Mouse (Mus musculus): Measurements from ENCODE around the gene Rnd2. TPM values are rescaled to one million over a fixed set of nuclear protein-coding genes. Genes with fewer than 3 reads are reported as not detected.
"Not testable (repeated sequence)": the region's sequence is repeated elsewhere in the genome, so short reads cannot be mapped to it uniquely, and the experiment has no call there.

Gene Rnd2
- polyA plus RNA-seq, 2 experiments from 2014 or later: 0.24 to 0.36 TPM

GRCm38 (mm10) chr11:101470206-101470605, 5.4 kb downstream of the Rnd2 start:
- ATAC-seq: no peak

- no peak for ATAC-seq
Observed at GRCm38 (mm10) chr11:101471926-101472325, 7.1 kb downstream of the Rnd2 start.

DNA sequence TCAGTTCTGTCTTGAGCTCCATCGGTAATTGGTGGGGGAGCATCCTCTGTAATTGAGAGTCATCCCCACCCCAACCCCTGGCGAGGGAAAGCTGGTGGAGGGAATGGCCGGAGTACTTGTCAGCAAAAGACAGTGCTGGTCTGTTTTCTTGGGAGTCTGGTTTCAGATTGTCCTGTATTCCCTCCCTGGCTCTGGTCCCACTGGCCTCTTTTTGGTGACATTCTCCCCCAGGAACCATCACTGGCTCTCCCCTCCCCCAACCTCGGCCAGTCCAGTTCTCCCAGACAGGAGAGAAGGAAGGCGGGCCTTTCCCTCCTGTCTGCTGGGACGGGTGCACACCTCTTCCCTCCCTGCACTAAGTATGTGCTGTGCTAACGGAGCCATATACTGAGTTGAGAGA, 7.5 kb downstream of the Rnd2 start:
- no peak for ATAC-seq

- ATAC-seq: not testable (repeated sequence)
Observed at GRCm38 (mm10) chr11:101473686-101474085, 8.9 kb downstream of the Rnd2 start.

- no peak for ATAC-seq
Observed at GRCm38 (mm10) chr11:101474298-101474697, 9.5 kb downstream of the Rnd2 start.

- not testable (repeated sequence) for ATAC-seq
Observed at GRCm38 (mm10) chr11:101476361-101476760, 11.6 kb downstream of the Rnd2 start.

DNA sequence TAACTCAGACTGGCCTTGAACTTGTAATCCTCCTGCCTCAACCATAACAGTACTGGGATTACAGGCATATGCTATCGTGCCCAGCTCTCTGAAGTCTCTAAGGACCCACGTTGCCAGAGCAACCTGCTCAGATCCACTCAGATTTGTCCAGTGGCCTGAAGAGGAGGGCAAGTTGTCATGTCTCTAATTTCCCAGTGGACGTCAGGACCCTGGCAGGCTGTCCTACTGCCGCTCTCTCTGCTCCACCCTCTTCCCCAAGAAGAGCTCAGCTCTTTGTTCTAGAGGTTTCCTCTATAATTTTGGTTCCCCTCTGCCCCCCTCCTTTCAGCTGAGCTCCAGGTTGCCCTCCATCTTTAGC, 12.4 kb downstream of the Rnd2 start:
- no peak for ATAC-seq

GRCm38 (mm10) chr11:101477552-101478211, 12.9 kb downstream of the Rnd2 start:
- no peak for ATAC-seq

DNA sequence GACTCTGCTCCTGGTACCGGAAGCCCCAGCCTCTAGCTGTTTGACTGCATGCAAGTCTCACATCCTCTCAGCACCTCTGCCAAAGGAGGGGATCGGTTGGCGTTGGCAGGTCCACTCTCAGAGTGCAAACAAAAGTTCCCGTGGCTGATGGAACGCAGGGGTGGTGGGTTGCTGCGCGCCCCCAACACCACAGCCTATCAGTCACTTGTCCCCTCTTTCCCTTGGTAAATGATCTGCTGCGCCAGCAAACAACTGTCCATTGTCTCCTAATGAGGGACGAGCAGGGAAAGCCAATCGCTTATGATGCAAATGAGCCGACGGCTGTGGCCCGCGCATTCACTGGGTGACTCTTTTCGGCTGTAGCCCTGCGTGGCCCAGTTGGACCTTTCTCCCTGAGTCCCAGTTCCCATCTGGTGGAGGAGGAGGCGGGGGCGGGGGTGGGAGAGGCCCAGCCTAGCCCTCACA, 14.4 kb downstream of the Rnd2 start:
- no peak for ATAC-seq

DNA sequence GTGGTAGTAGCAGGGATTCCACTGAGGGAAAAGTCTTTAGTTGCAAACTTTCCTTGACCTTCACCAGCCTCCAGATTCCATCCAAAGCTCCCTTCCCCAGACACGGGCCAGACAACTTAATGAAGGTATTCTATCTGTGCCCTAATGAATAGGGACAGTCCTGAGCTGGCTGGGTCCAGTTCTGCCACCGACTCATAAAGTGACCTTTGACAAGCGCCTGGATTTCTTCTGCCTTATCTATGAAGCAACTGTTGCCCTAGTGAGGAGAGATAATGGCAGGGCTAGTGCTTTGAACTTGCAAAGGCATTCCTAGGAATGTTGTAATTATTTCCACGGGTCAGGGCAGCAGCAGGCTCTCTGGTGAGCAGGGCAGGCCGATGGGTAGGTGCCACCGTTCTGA, 16.1 kb downstream of the Rnd2 start:
- ATAC-seq: no peak

GRCm38 (mm10) chr11:101483804-101484203, 19.0 kb downstream of the Rnd2 start:
- no peak for ATAC-seq

GRCm38 (mm10) chr11:101484245-101484644, 19.4 kb downstream of the Rnd2 start:
- ATAC-seq: no peak

DNA sequence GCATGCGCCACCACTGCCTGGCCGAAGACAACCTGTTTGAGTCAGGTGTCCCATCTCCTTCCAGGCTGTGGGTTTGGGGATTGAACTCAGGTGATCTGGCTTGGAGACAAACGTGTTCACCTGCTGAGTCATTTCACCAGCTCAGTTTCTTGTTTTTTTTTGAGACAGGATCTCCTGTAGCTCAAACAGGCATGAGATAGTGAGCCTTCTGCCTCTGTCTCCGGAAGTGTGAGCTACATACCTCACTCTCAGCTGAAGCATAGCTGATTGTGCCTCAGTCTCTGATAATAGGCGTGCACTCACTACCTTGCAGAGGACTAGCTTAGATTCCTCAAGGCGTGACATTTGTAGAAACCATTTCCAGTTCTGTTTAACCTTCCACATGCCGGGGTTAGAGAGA, 20.0 kb downstream of the Rnd2 start:
- ATAC-seq: no peak

GRCm38 (mm10) chr11:101485509-101486028, 20.8 kb downstream of the Rnd2 start:
- ATAC-seq: no peak

GRCm38 (mm10) chr11:101486126-101486525, 21.3 kb downstream of the Rnd2 start:
- no peak for ATAC-seq

DNA sequence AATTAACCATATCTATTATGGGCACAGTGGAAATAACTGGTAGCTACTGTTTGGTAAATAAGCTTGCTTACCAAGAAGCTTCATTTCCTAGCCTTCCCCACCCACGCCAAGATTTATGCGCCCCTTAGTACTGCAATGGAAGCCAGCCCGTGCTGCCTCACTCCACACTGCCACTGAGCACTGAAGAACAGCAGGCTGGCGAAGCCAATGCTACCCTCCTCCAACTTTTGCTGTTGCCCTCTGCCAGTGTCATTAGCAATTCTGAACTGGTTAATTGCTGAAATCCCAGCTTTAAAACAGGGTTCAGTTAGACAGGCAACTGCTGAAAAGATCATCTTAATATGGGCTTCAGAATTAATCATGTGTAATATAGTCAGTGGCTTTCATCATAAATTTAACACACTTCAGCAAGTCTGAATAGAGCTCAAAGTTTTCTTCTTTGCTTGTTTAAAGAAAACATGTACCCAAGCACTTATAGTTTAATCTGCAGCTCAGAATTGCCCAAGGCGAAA, 41.5 kb downstream of the Rnd2 start:
- ATAC-seq: no peak

GRCm38 (mm10) chr11:101507090-101507489, 42.3 kb downstream of the Rnd2 start:
- no peak for ATAC-seq

- ATAC-seq: no peak
Observed at GRCm38 (mm10) chr11:101518937-101519336, 54.1 kb downstream of the Rnd2 start.

- ATAC-seq: no peak
Observed at GRCm38 (mm10) chr11:101519364-101519763, 54.6 kb downstream of the Rnd2 start.

Other genes with a start within 250 kb of the Rnd2 start
- 10 to 100 TPM; 48.1 to 52.2 TPM for gene Ezh1, start 238.5 kb upstream of the Rnd2 start, polyA plus RNA-seq (2017; shearing (Covaris generic))
- not detected for gene Ramp2, start 219.0 kb upstream of the Rnd2 start, polyA plus RNA-seq (2017; shearing (Covaris generic))
- 100 to 1,000 TPM; 122 to 153 TPM for gene Vps25, start 211.3 kb upstream of the Rnd2 start, polyA plus RNA-seq (2017; shearing (Covaris generic))
- gene Wnk4, start 204.4 kb upstream of the Rnd2 start, polyA plus RNA-seq (2017; shearing (Covaris generic)): 1 to 10 TPM in 1 of 2 experiments, under 1 TPM in 1; 0.58 to 1.0 TPM
- 1 to 10 TPM in 1 of 2 experiments, not detected in 1; 1.0 TPM for gene Cntd1, start 186.0 kb upstream of the Rnd2 start, polyA plus RNA-seq (2017; shearing (Covaris generic))
- gene Coa3, start 185.9 kb upstream of the Rnd2 start, polyA plus RNA-seq (2017; shearing (Covaris generic)): 100 to 1,000 TPM; 109 to 144 TPM
- gene Becn1, start 162.7 kb upstream of the Rnd2 start, polyA plus RNA-seq (2017; shearing (Covaris generic)): 10 to 100 TPM; 79.0 to 81.0 TPM
- 10 to 100 TPM; 37.1 to 53.3 TPM for gene Psme3, start 148.8 kb upstream of the Rnd2 start, polyA plus RNA-seq (2017; shearing (Covaris generic))
- 1 to 10 TPM; 2.1 to 2.5 TPM for gene Aoc2, start 139.9 kb upstream of the Rnd2 start, polyA plus RNA-seq (2017; shearing (Covaris generic))
- not detected for gene Aoc3, start 134.4 kb upstream of the Rnd2 start, polyA plus RNA-seq (2017; shearing (Covaris generic))
- not detected for gene G6pc, start 97.4 kb upstream of the Rnd2 start, polyA plus RNA-seq (2017; shearing (Covaris generic))
- gene Aarsd1, start 47.4 kb upstream of the Rnd2 start, polyA plus RNA-seq (2017; shearing (Covaris generic)): 10 to 100 TPM; 33.5 to 42.6 TPM
- gene Gm27029, start 40.2 kb upstream of the Rnd2 start, polyA plus RNA-seq (2017; shearing (Covaris generic)): 1 to 10 TPM in 1 of 2 experiments, not detected in 1; 1.5 TPM
- gene Rundc1, start 39.9 kb upstream of the Rnd2 start, polyA plus RNA-seq (2017; shearing (Covaris generic)): 1 to 10 TPM; 5.4 to 8.0 TPM
- 1 to 10 TPM; 1.1 to 4.2 TPM for gene Ptges3l, start 39.7 kb upstream of the Rnd2 start, polyA plus RNA-seq (2017; shearing (Covaris generic))
- gene Rpl27, start 22.7 kb upstream of the Rnd2 start, polyA plus RNA-seq (2017; shearing (Covaris generic)): 100 to 1,000 TPM; 581 to 812 TPM
- gene Ifi35, start 16.6 kb upstream of the Rnd2 start, polyA plus RNA-seq (2017; shearing (Covaris generic)): 100 to 1,000 TPM; 148 to 179 TPM
- gene Vat1, start 1.2 kb downstream of the Rnd2 start, polyA plus RNA-seq (2017; shearing (Covaris generic)): 1 to 10 TPM in 1 of 2 experiments, under 1 TPM in 1; 0.60 to 1.5 TPM
- gene Brca1, start 87.0 kb downstream of the Rnd2 start, polyA plus RNA-seq (2017; shearing (Covaris generic)): 1 to 10 TPM; 5.4 to 5.8 TPM
- 10 to 100 TPM; 42.3 to 84.0 TPM for gene Nbr1, start 87.2 kb downstream of the Rnd2 start, polyA plus RNA-seq (2017; shearing (Covaris generic))
- gene Tmem106a, start 117.2 kb downstream of the Rnd2 start, polyA plus RNA-seq (2017; shearing (Covaris generic)): 10 to 100 TPM; 13.4 to 13.6 TPM
- not detected for gene Gm11634, start 134.3 kb downstream of the Rnd2 start, polyA plus RNA-seq (2017; shearing (Covaris generic))
- 100 to 1,000 TPM in 1 of 2 experiments, 10 to 100 TPM in 1; 65.1 to 101 TPM for gene Rdm1, start 162.2 kb downstream of the Rnd2 start, polyA plus RNA-seq (2017; shearing (Covaris generic))
- under 1 TPM; 0.32 to 0.36 TPM for gene Arl4d, start 200.5 kb downstream of the Rnd2 start, polyA plus RNA-seq (2017; shearing (Covaris generic))